Mouse (Mus musculus) stomach, embryonic 14.5 days (tissue): Measurements from ENCODE around the gene Olfr1373. TPM values are rescaled to one million over a fixed set of nuclear protein-coding genes. Genes with fewer than 3 reads are reported as not detected.
"Not testable (repeated sequence)": the region's sequence is repeated elsewhere in the genome, so short reads cannot be mapped to it uniquely, and the experiment has no call there.

ENCODE experiments used
- ATAC-seq: fragments of 200-750 bp; cut with Nextera tagmentation; 2 replicates; pipeline ENCODE4 v1.8.0; 2017; ENCODE audit warnings: low read depth, moderate TSS enrichment; ENCODE audit not compliant: insufficient number of reproducible peaks, insufficient read depth, low FRiP score
- H3K27ac ChIP-seq: fragments of 300-500 bp; sonication (generic); 2 replicates; pipeline ENCODE4 v1.5.1; 2014; ENCODE audit warnings: mild to moderate bottlenecking, low read length, moderate library complexity, mixed read lengths
- H3K27me3 ChIP-seq: fragments of 300-500 bp; sonication (generic); 2 replicates; pipeline ENCODE4 v1.6.1; 2014; ENCODE audit warnings: low read length, control low read depth, mixed read lengths; ENCODE audit not compliant: control insufficient read depth, insufficient read depth
- H3K36me3 ChIP-seq: fragments of 300-500 bp; sonication (generic); 2 replicates; pipeline ENCODE4 v1.6.1; 2014; ENCODE audit warnings: mild to moderate bottlenecking, control low read depth, low read length, moderate library complexity, mixed read lengths; ENCODE audit not compliant: control insufficient read depth, insufficient read depth
- H3K4me1 ChIP-seq: fragments of 300-500 bp; sonication (generic); 2 replicates; pipeline ENCODE4 v1.6.1; 2014; ENCODE audit warnings: low read length, control low read depth, mixed read lengths; ENCODE audit not compliant: control insufficient read depth, insufficient read depth
- H3K4me2 ChIP-seq: fragments of 300-500 bp; sonication (generic); replicated peaks from 2 replicates; pipeline ENCODE4 v1.6.1; 2014; ENCODE audit warnings: low read depth, low read length, control low read depth
- H3K4me3 ChIP-seq: fragments of 300-500 bp; sonication (generic); 2 replicates; pipeline ENCODE4 v1.5.1; 2014; ENCODE audit warnings: low read depth, low read length, control low read depth
- H3K9ac ChIP-seq: fragments of 300-500 bp; sonication (generic); replicated peaks from 2 replicates; pipeline ENCODE4 v1.6.1; 2014; ENCODE audit warnings: low read depth, mild to moderate bottlenecking, control low read depth, low read length, moderate library complexity, mixed read lengths
- H3K9me3 ChIP-seq: fragments of 300-500 bp; sonication (generic); 2 replicates; pipeline ENCODE4 v1.6.1; 2016; ENCODE audit warnings: low read depth, low read length, control low read depth; ENCODE audit not compliant: control insufficient read depth
- WGBS: fragments of 180-500 bp; shearing (Covaris S2); extraction: QIAGEN DNeasy Blood & Tissue Kit; methylation state at CpG from one replicate; pipeline ENCODE4 v1.1.7; 2014; 5-methylcytosine and 5-hydroxymethylcytosine counted together
- polyA plus RNA-seq: library from polyadenylated mRNA; unstranded; fragments of >200 nt; fragmentation: Nextera tagmentation; extraction: Ambion mirVana; gene quantifications from 2 replicates; pipeline ENCODE4 v1.2.1, GENCODE M21; 2014

Olfr1373 gene
- polyA plus RNA-seq, 1 experiment from 2014 or later: not detected

DNA sequence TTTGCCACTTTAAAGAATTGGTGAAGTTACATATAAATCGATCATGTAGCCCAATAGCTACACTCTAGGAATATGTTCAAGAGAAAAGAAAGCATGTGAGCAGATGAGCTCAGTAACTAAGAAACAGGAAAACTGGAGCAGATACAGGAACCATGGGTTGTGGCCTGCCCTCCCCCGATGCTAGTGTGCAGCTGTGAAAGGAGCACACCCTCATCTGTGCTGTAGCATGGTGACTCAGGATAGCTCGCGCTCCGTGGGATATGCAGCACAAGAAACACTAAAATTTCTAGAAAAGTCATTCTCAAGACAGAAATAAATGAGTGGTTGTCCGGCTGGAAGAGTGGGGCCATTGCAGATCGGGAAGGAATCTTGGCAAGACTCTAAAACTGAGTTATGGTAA is 28.2 kb downstream of the Olfr1373 start:
- Histone ChIP-seq H3K4me2 (no peak overlapping the region), H3K36me3 (peaks cover 81% of the 10 kb centered on the region), H3K9ac (no peak overlapping the region), H3K4me3 (no peak overlapping the region), H3K4me1 (no peaks in the 10 kb centered on the region), H3K27me3 (no peaks in the 10 kb centered on the region), H3K27ac (no peak overlapping the region), H3K9me3 (no peaks in the 10 kb centered on the region)
- no peak for ATAC-seq
- 94% methylated on average over 7 of the region's 7 CpGs for WGBS

- H3K27me3 ChIP-seq, H3K4me3 ChIP-seq, H3K9me3 ChIP-seq, H3K4me2 ChIP-seq, ATAC-seq, H3K4me1 ChIP-seq, H3K9ac ChIP-seq, H3K27ac ChIP-seq: not testable (repeated sequence)
- WGBS: 90% methylated on average over 6 of the region's 6 CpGs
- H3K36me3 ChIP-seq: peaks cover 71% of the 10 kb centered on the region
Observed at GRCm38 (mm10) chr11:52116117-52116516, 29.2 kb downstream of the Olfr1373 start.

DNA sequence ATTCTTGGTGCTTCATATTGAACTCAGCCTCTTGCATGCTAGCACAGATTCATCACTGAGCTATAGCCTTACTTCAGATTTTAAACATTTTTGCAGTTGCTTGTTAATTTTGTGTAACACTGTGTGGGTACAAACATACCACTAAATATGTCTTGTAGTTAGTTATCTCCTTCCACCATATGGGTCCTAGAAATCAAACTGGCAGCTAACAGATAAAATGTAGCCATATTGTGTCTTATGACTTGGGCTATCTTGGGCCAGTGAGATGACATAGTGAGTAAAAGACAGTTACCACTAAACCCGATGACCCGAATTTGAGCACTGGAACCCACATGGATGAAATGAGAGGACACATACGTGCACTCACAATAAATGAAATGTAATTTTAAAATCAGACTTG is 29.8 kb downstream of the Olfr1373 start:
- H3K4me1 ChIP-seq: no peaks in the 10 kb centered on the region
- no peaks in the 10 kb centered on the region for H3K9me3 ChIP-seq
- WGBS: 92% methylated on average over 3 of the region's 3 CpGs
- peaks cover 66% of the 10 kb centered on the region for H3K36me3 ChIP-seq
- H3K9ac ChIP-seq: no peak overlapping the region
- H3K27me3 ChIP-seq: no peaks in the 10 kb centered on the region
- no peak overlapping the region for H3K4me3 ChIP-seq
- ATAC-seq: no peak
- H3K27ac ChIP-seq: no peak overlapping the region
- no peak overlapping the region for H3K4me2 ChIP-seq

- Histone ChIP-seq H3K4me2 (no peak overlapping the region), H3K9ac (no peak overlapping the region)
- WGBS: 73% methylated on average over 1 of the region's 1 CpGs
Observed at GRCm38 (mm10) chr11:52109421-52109820, 35.9 kb downstream of the Olfr1373 start.

GRCm38 (mm10) chr11:52108796-52109195 is 36.5 kb downstream of the Olfr1373 start:
- Histone ChIP-seq H3K9ac (no peak overlapping the region), H3K9me3 (no peaks in the 10 kb centered on the region), H3K4me2 (no peak overlapping the region), H3K27me3 (no peaks in the 10 kb centered on the region), H3K36me3 (peaks cover 6% of the 10 kb centered on the region), H3K4me3 (no peak overlapping the region), H3K4me1 (peaks cover 7% of the 10 kb centered on the region; the same call in 1 of the 2 replicates), H3K27ac (no peak overlapping the region)
- WGBS: 96% methylated on average over 5 of the region's 5 CpGs
- ATAC-seq: no peak

More at GRCm38 (mm10) chr11:52109421-52109820, 35.9 kb downstream of the Olfr1373 start:
- ATAC-seq: no peak
- H3K36me3 ChIP-seq: peaks cover 11% of the 10 kb centered on the region
- H3K27ac ChIP-seq: no peak overlapping the region
- H3K4me3 ChIP-seq: no peak overlapping the region
- H3K27me3 ChIP-seq: no peaks in the 10 kb centered on the region
- peaks cover 3% of the 10 kb centered on the region; the same call in 1 of the 2 replicates for H3K4me1 ChIP-seq
- no peaks in the 10 kb centered on the region for H3K9me3 ChIP-seq

DNA sequence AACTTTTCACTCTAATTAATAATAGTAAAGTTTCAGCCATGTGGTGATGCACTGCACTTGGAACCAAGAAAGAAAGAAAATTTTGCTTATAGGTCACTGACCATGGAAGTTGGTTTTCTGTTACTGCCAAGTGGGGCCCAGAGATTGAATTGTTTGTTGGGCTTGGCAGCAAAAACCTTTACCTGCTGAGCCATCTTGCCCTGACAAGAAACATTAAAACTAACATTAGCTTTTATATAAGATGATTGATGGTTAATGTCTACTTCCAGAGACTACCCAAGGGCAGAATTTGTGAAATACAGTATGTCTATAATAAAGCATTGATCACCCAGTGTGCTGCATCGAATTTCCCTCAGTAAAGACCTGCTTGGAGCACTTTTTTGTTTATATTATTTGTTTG is 38.9 kb downstream of the Olfr1373 start:
- Histone ChIP-seq H3K27ac (no peak overlapping the region), H3K9me3 (no peaks in the 10 kb centered on the region), H3K36me3 (no peaks in the 10 kb centered on the region; the same call in 1 of the 2 replicates), H3K4me3 (no peak overlapping the region), H3K9ac (no peak overlapping the region), H3K27me3 (no peaks in the 10 kb centered on the region), H3K4me2 (no peak overlapping the region), H3K4me1 (peaks cover 13% of the 10 kb centered on the region; the same call in 1 of the 2 replicates)
- ATAC-seq: no peak
- 84% methylated on average over 1 of the region's 1 CpGs for WGBS

GRCm38 (mm10) chr11:52106037-52106436 is 39.3 kb downstream of the Olfr1373 start:
- H3K27me3 ChIP-seq: no peaks in the 10 kb centered on the region
- no peak overlapping the region for H3K4me2 ChIP-seq
- H3K36me3 ChIP-seq: no peaks in the 10 kb centered on the region; the same call in 1 of the 2 replicates
- H3K9ac ChIP-seq: no peak overlapping the region
- WGBS: 90% methylated on average over 2 of the region's 2 CpGs
- H3K27ac ChIP-seq: no peak overlapping the region
- H3K9me3 ChIP-seq: no peaks in the 10 kb centered on the region
- peaks cover 17% of the 10 kb centered on the region for H3K4me1 ChIP-seq
- no peak for ATAC-seq
- H3K4me3 ChIP-seq: no peak overlapping the region

DNA sequence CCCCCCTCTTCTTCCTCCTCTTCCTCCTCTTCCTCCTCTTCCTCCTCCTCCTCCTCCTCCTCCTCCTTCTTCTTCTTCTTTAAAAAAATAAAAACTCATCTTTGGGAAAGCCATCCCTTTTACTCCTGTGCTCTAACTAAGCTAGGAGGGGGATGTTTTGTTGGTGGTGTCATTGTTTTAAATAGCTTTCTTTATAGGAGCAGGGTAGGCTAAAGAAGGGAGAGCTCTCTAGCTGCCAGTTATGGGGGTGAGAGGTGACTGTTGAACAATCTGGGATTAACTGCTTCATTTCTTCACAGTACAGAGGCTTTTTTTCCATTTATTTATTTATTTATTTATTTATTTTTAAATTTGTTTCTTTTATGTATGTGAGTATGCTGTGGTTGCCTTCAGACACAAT is 39.8 kb downstream of the Olfr1373 start:
- peaks cover 22% of the 10 kb centered on the region for H3K4me1 ChIP-seq
- H3K4me3 ChIP-seq: no peak overlapping the region
- no peaks in the 10 kb centered on the region for H3K9me3 ChIP-seq
- H3K27me3 ChIP-seq: no peaks in the 10 kb centered on the region
- no peak for ATAC-seq
- no peak overlapping the region for H3K27ac ChIP-seq
- H3K36me3 ChIP-seq: no peaks in the 10 kb centered on the region; the same call in 1 of the 2 replicates
- H3K4me2 ChIP-seq: no peak overlapping the region
- H3K9ac ChIP-seq: no peak overlapping the region

DNA sequence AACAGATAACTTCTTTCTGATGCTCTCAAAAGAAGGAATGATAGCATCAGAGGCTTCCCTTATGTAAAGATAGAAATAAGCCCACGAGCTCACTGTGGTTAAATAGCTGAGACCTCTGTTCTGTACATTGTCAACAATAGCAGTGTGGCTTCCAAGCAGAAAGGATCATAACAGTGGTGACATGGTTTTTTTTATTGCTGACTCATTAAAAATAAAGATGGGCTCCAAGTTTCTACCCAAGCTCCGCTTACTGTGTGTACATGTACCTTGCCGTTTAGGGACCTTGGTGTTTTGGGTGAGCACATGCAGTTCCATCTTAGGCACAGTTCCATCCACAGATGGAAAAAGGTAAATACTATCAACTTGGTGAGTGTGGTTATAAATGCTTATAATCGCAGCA is 42.4 kb downstream of the Olfr1373 start:
- H3K4me1 ChIP-seq: peaks cover 28% of the 10 kb centered on the region
- no peak overlapping the region for H3K4me3 ChIP-seq
- ATAC-seq: no peak
- 76% methylated on average over 4 of the region's 4 CpGs for WGBS
- H3K9me3 ChIP-seq: no peaks in the 10 kb centered on the region
- no peaks in the 10 kb centered on the region; the same call in 1 of the 2 replicates for H3K36me3 ChIP-seq
- H3K27me3 ChIP-seq: no peaks in the 10 kb centered on the region
- no peak overlapping the region for H3K4me2 ChIP-seq
- no peak overlapping the region for H3K9ac ChIP-seq
- H3K27ac ChIP-seq: no peak overlapping the region
